Mouse (Mus musculus) liver, postnatal 0 days (tissue): ENCODE results near the gene Slc25a34.

Source experiments
- CTCF ChIP-seq: sonication (generic); IDR thresholded peaks from 2 replicates; pipeline ENCODE4 v1.5.1; 2016; ENCODE audit warnings: antibody characterized with exemption, low read depth
- EP300 ChIP-seq: IDR thresholded peaks from 2 replicates; pipeline ENCODE4 v1.6.1; 2016; ENCODE audit warnings: antibody characterized with exemption, low read depth, mild to moderate bottlenecking

- TF ChIP-seq EP300 (no peak), CTCF (no peak)
Measured at GRCm38 (mm10) chr4:141581051-141581450, 42.6 kb downstream of the Slc25a34 start.
